Mouse (Mus musculus) G1E (cell line): ENCODE results near the gene Cmss1.

Experiments used
- CTCF ChIP-seq: IDR thresholded peaks from 2 replicates; pipeline ENCODE4 v1.5.1; 2012; ENCODE audit warnings: low read depth, low read length, inconsistent platforms, mixed read lengths
- GATA1 ChIP-seq: IDR thresholded peaks from 2 replicates; pipeline ENCODE4 v1.6.1; 2012; ENCODE audit warnings: borderline replicate concordance, low read length, inconsistent platforms, mixed read lengths
- GATA2 ChIP-seq: IDR thresholded peaks from 2 replicates; pipeline ENCODE4 v1.6.1; 2012; ENCODE audit warnings: low read depth, low read length, inconsistent platforms, borderline replicate concordance
- TAL1 ChIP-seq: conservative IDR thresholded peaks from 2 replicates; pipeline ENCODE4 v1.6.1; 2012; ENCODE audit warnings: low read depth, low read length, inconsistent platforms, mixed read lengths

- no peak for TF ChIP-seq CTCF
- no peak for TF ChIP-seq GATA1
- no peak for TF ChIP-seq GATA2
- no peak for TF ChIP-seq TAL1
Observed at GRCm38 (mm10) chr16:57486266-57486665, 120.4 kb downstream of the Cmss1 start.
